Mouse (Mus musculus) liver, postnatal 0 days (tissue): ENCODE measurements around the gene Tmem63a. TPM values are rescaled to one million over a fixed set of nuclear protein-coding genes. Genes with fewer than 3 reads are reported as not detected.

Source experiments
- ATAC-seq: fragments of 200-750 bp; cut with Nextera tagmentation; 2 replicates; pipeline ENCODE4 v1.8.0; 2017; ENCODE audit warnings: mild to moderate bottlenecking, moderate library complexity
- DNase-seq: peaks from one replicate; pipeline ENCODE4 v3.0.0-alpha.2; 2016
- H3K27ac ChIP-seq: fragments of 300-500 bp; sonication (generic); 2 replicates; pipeline ENCODE4 v1.5.1; 2014; ENCODE audit warnings: antibody characterized with exemption, moderate library complexity, mild to moderate bottlenecking, low read depth
- H3K27me3 ChIP-seq: fragments of 300-500 bp; sonication (generic); 2 replicates; pipeline ENCODE4 v1.6.1; 2014; ENCODE audit warnings: low read length, control low read depth, mixed read lengths; ENCODE audit not compliant: insufficient read depth
- H3K36me3 ChIP-seq: fragments of 300-500 bp; sonication (generic); replicated peaks from 2 replicates; pipeline ENCODE4 v1.6.1; 2014; ENCODE audit warnings: mild to moderate bottlenecking, control low read depth, low read length, moderate library complexity, mixed read lengths; ENCODE audit not compliant: insufficient read depth
- H3K4me1 ChIP-seq: fragments of 300-500 bp; sonication (generic); 2 replicates; pipeline ENCODE4 v1.6.1; 2014; ENCODE audit warnings: antibody characterized with exemption, mild to moderate bottlenecking, control low read depth; ENCODE audit not compliant: insufficient read depth
- H3K4me2 ChIP-seq: fragments of 300-500 bp; sonication (generic); 2 replicates; pipeline ENCODE4 v1.6.1; 2014; ENCODE audit warnings: low read depth, mild to moderate bottlenecking, low read length, moderate library complexity, mixed read lengths
- H3K4me3 ChIP-seq: fragments of 300-500 bp; sonication (generic); 2 replicates; pipeline ENCODE4 v1.5.1; 2014; ENCODE audit warnings: low read depth, low read length
- H3K9ac ChIP-seq: fragments of 300-500 bp; sonication (generic); replicated peaks from 2 replicates; pipeline ENCODE4 v1.6.1; 2014; ENCODE audit warnings: mild to moderate bottlenecking, moderate library complexity
- H3K9me3 ChIP-seq: fragments of 300-500 bp; sonication (generic); 2 replicates; pipeline ENCODE4 v1.6.1; 2016; ENCODE audit warnings: mild to moderate bottlenecking, control low read depth, low read length, mixed read lengths
- CTCF ChIP-seq: sonication (generic); IDR thresholded peaks from 2 replicates; pipeline ENCODE4 v1.5.1; 2016; ENCODE audit warnings: antibody characterized with exemption, low read depth
- EP300 ChIP-seq: IDR thresholded peaks from 2 replicates; pipeline ENCODE4 v1.6.1; 2016; ENCODE audit warnings: antibody characterized with exemption, low read depth, mild to moderate bottlenecking
- WGBS: fragments of 180-500 bp; shearing (Covaris S2); extraction: QIAGEN DNeasy Blood & Tissue Kit; methylation state at CpG from one replicate; pipeline ENCODE4 v1.1.7; 2014; ENCODE audit not compliant: insufficient replicate concordance; 5-methylcytosine and 5-hydroxymethylcytosine counted together
- polyA plus RNA-seq: library from polyadenylated mRNA; unstranded; fragments of >200 nt; fragmentation: Nextera tagmentation; extraction: Ambion mirVana; gene quantifications from 2 replicates; pipeline ENCODE4 v1.2.1, GENCODE M21; 2015

Tmem63a gene
- polyA plus RNA-seq, 1 experiment from 2014 or later: 7.4 TPM

- 84% methylated on average over 3 of the region's 3 CpGs for WGBS
- no peak for TF ChIP-seq CTCF
- no peak for TF ChIP-seq EP300
- no peak for ATAC-seq
Measured at GRCm38 (mm10) chr1:180965786-180966185, 23.6 kb downstream of the Tmem63a start.

DNA sequence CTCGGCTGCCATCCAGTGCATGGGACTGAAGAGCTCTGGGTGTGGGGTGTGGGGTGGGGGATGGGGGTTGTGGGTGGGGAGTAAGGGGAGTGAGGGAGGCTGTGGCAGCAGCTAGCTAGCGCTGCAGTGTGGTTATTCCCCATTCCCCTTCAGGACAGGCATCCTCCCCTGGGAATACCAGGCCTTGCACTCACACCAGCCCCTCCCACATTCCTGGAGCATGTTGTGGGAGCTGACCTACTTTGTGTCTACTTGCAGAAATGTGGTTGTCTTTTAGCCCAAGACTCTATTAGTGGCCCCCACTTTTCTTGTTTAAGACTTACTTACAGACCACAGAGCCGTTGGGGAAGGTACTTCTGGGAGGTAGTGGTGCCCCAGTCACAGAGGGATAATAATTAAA, 24.4 kb downstream of the Tmem63a start:
- no peak for DNase-seq
- TF ChIP-seq CTCF (no peak), EP300 (no peak)

More at GRCm38 (mm10) chr1:180965786-180966185, 23.6 kb downstream of the Tmem63a start:
- Histone ChIP-seq H3K4me1 (no peaks in the 10 kb centered on the region), H3K27me3 (no peaks in the 10 kb centered on the region), H3K4me2 (no peak overlapping the region), H3K9me3 (no peaks in the 10 kb centered on the region), H3K27ac (no peak overlapping the region), H3K4me3 (no peak overlapping the region), H3K36me3 (peaks cover 72% of the 10 kb centered on the region), H3K9ac (no peak overlapping the region)
- DNase-seq: no peak

GRCm38 (mm10) chr1:180967261-180967660, 25.1 kb downstream of the Tmem63a start:
- peaks cover 66% of the 10 kb centered on the region for H3K36me3 ChIP-seq
- TF ChIP-seq EP300: no peak
- no peak for TF ChIP-seq CTCF
- H3K27me3 ChIP-seq: no peaks in the 10 kb centered on the region
- WGBS: 87% methylated on average over 7 of the region's 7 CpGs
- H3K9ac ChIP-seq: no peak overlapping the region
- no peak for ATAC-seq
- no peak for DNase-seq
- H3K9me3 ChIP-seq: no peaks in the 10 kb centered on the region
- no peak overlapping the region for H3K4me2 ChIP-seq
- H3K4me1 ChIP-seq: no peaks in the 10 kb centered on the region
- H3K27ac ChIP-seq: no peak overlapping the region
- H3K4me3 ChIP-seq: no peak overlapping the region

More for the DNA sequence above, 24.4 kb downstream of the Tmem63a start:
- 78% methylated on average over 3 of the region's 3 CpGs for WGBS
- no peak for ATAC-seq
- no peak overlapping the region for H3K4me2 ChIP-seq
- no peak overlapping the region for H3K4me3 ChIP-seq
- H3K9ac ChIP-seq: no peak overlapping the region
- H3K27ac ChIP-seq: no peak overlapping the region
- no peaks in the 10 kb centered on the region for H3K27me3 ChIP-seq
- peaks cover 67% of the 10 kb centered on the region for H3K36me3 ChIP-seq
- no peaks in the 10 kb centered on the region for H3K9me3 ChIP-seq
- no peaks in the 10 kb centered on the region for H3K4me1 ChIP-seq

GRCm38 (mm10) chr1:180972941-180973340, 30.8 kb downstream of the Tmem63a start:
- no peaks in the 10 kb centered on the region for H3K27me3 ChIP-seq
- H3K9me3 ChIP-seq: no peaks in the 10 kb centered on the region
- 90% methylated on average over 9 of the region's 11 CpGs for WGBS
- no peak for DNase-seq
- no peak overlapping the region for H3K9ac ChIP-seq
- no peaks in the 10 kb centered on the region for H3K4me1 ChIP-seq
- H3K4me3 ChIP-seq: no peak overlapping the region
- TF ChIP-seq EP300 (no peak), CTCF (no peak)
- H3K36me3 ChIP-seq: peaks cover 38% of the 10 kb centered on the region
- no peak for ATAC-seq
- no peak overlapping the region for H3K4me2 ChIP-seq
- no peak overlapping the region for H3K27ac ChIP-seq

- Histone ChIP-seq H3K9me3 (no peaks in the 10 kb centered on the region), H3K4me1 (no peaks in the 10 kb centered on the region), H3K4me2 (no peak overlapping the region), H3K27me3 (no peaks in the 10 kb centered on the region), H3K4me3 (no peak overlapping the region), H3K27ac (no peak overlapping the region), H3K9ac (no peak overlapping the region), H3K36me3 (peaks cover 31% of the 10 kb centered on the region)
- 62% methylated on average over 14 of the region's 14 CpGs for WGBS
- DNase-seq (peak; percentile 53), ATAC-seq (peak; percentile 68)
- TF ChIP-seq CTCF (peak; percentile 94), EP300 (no peak)
Measured at GRCm38 (mm10) chr1:180974126-180974746, 32.1 kb downstream of the Tmem63a start.

- H3K4me1 ChIP-seq: 0 out of 2 replicates have a peak, but pooled peaks cover 2% of the 10 kb centered on the region
- DNase-seq (peak; percentile 72), ATAC-seq (0 out of 2 replicates have a peak, but pooled peaks have one; percentile 6)
- no peak overlapping the region for H3K27ac ChIP-seq
- no peaks in the 10 kb centered on the region for H3K9me3 ChIP-seq
- peaks cover 18% of the 10 kb centered on the region for H3K36me3 ChIP-seq
- no peak overlapping the region for H3K9ac ChIP-seq
- WGBS: 60% methylated on average over 4 of the region's 4 CpGs
- H3K4me3 ChIP-seq: no peak overlapping the region
- TF ChIP-seq CTCF (peak; percentile 94), EP300 (no peak)
- no peaks in the 10 kb centered on the region for H3K27me3 ChIP-seq
- H3K4me2 ChIP-seq: no peak overlapping the region
Measured at GRCm38 (mm10) chr1:180976110-180976679, 34.1 kb downstream of the Tmem63a start.
